Mouse (Mus musculus) intestine, embryonic 16.5 days (tissue): ENCODE data around the gene Gpr183. TPM values are rescaled to one million over a fixed set of nuclear protein-coding genes. Genes with fewer than 3 reads are reported as not detected.

Source experiments
- ATAC-seq: fragments of 200-750 bp; cut with Nextera tagmentation; 2 replicates; pipeline ENCODE4 v1.8.0; 2017; ENCODE audit warnings: moderate TSS enrichment, moderate library complexity
- H3K27ac ChIP-seq: fragments of 300-500 bp; sonication (generic); 2 replicates; pipeline ENCODE4 v1.5.1; 2014; ENCODE audit warnings: mild to moderate bottlenecking, low read length
- H3K27me3 ChIP-seq: fragments of 300-500 bp; sonication (generic); replicated peaks from 2 replicates; pipeline ENCODE4 v1.6.1; 2014; ENCODE audit warnings: low read length, control low read depth, mixed read lengths; ENCODE audit not compliant: control insufficient read depth, insufficient read depth
- H3K36me3 ChIP-seq: fragments of 300-500 bp; sonication (generic); 2 replicates; pipeline ENCODE4 v1.6.1; 2014; ENCODE audit warnings: low read length, control low read depth; ENCODE audit not compliant: control insufficient read depth, insufficient read depth
- H3K4me1 ChIP-seq: fragments of 300-500 bp; sonication (generic); 2 replicates; pipeline ENCODE4 v1.6.1; 2014; ENCODE audit warnings: low read length, control low read depth, mixed read lengths; ENCODE audit not compliant: control insufficient read depth, insufficient read depth
- H3K4me2 ChIP-seq: fragments of 300-500 bp; sonication (generic); 2 replicates; pipeline ENCODE4 v1.6.1; 2014; ENCODE audit warnings: low read depth, low read length, control low read depth
- H3K4me3 ChIP-seq: fragments of 300-500 bp; sonication (generic); 2 replicates; pipeline ENCODE4 v1.5.1; 2014; ENCODE audit warnings: mild to moderate bottlenecking, low read length
- H3K9ac ChIP-seq: fragments of 300-500 bp; sonication (generic); 2 replicates; pipeline ENCODE4 v1.6.1; 2014; ENCODE audit warnings: low read depth, low read length
- H3K9me3 ChIP-seq: fragments of 300-500 bp; sonication (generic); 2 replicates; pipeline ENCODE4 v1.6.1; 2016; ENCODE audit warnings: low read length, control low read depth; ENCODE audit not compliant: control insufficient read depth
- WGBS: fragments of 180-500 bp; shearing (Covaris S2); extraction: QIAGEN DNeasy Blood & Tissue Kit; methylation state at CpG from one replicate; pipeline ENCODE4 v1.1.7; 2014; 5-methylcytosine and 5-hydroxymethylcytosine counted together
- polyA plus RNA-seq: library from polyadenylated mRNA; unstranded; fragments of >200 nt; fragmentation: Nextera tagmentation; extraction: Ambion mirVana; gene quantifications from 2 replicates; pipeline ENCODE4 v1.2.1, GENCODE M21; 2015

Gene Gpr183
- polyA plus RNA-seq, 1 experiment from 2014 or later, result 4.1 TPM

DNA sequence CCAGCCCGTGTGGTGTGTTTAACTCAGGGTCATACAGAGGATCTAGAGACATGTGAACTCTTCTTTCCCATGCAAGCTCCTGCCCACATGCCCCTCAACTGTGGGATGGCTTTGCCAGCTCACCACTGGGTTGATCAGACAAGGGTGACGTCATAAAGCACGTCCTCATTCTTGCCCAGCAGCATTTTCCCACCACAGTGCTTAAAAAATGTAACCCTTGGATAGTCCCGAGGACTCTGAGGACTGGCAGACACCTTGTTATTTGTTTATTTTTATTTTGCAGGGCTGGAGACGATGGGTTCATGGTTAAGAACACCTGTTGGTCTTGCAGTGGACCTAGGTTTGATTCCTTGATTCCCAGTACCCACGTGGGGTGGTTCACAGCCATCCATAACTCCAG, 25.9 kb upstream of the Gpr183 start:
- Histone ChIP-seq H3K4me3 (no peak overlapping the region), H3K4me1 (no peaks in the 10 kb centered on the region), H3K9me3 (no peaks in the 10 kb centered on the region), H3K36me3 (no peaks in the 10 kb centered on the region; the same call in 1 of the 2 replicates), H3K27me3 (no peaks in the 10 kb centered on the region), H3K9ac (no peak overlapping the region), H3K4me2 (no peak overlapping the region), H3K27ac (no peak overlapping the region)
- ATAC-seq, result no peak
- WGBS, result 84% methylated on average over 6 of the region's 6 CpGs

DNA sequence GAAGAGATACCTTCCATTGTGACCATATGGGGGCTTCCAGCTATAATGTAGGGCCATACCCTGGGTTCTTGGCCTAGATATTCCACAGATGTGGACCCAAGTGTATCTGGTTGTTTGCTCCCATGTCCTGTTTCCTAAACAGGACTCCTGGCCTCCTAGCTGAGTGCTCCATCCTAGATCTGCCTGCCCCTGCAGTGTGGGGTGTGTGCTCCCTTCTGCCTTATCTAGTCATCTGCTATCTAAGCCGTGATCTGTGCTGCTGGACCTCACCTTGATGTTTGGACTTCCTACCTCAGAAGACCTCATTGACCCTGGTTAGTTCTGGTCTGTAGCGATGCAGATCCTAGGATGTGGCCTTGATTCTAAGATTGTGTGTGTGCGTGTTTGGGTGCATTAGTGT, 24.9 kb upstream of the Gpr183 start:
- ATAC-seq, result no peak

DNA sequence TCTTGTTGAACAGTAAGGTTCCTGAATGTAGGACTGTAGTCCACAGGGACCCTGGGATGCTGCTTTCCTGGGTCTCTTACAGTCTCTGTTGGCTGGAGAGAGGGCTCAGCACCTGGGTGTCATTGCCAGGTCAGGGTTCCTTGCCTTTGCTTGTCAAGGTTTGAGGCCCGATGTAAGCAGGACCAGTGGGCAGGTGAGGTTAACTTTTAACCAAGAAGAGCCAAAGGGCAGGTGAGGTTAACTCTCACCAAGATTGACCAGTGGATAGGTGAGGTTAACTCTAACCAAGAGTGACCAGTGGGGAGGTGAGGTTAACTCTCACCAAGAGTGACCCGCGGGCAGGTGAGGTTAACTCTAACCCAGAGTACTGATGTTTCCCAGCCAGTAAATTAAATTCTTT, 24.3 kb upstream of the Gpr183 start:
- no peak overlapping the region for H3K27ac ChIP-seq
- H3K9ac ChIP-seq, result no peak overlapping the region
- WGBS, result 86% methylated on average over 3 of the region's 3 CpGs
- H3K9me3 ChIP-seq, result no peaks in the 10 kb centered on the region
- H3K27me3 ChIP-seq, result no peaks in the 10 kb centered on the region
- no peak overlapping the region for H3K4me3 ChIP-seq
- no peak for ATAC-seq
- no peaks in the 10 kb centered on the region; the same call in 1 of the 2 replicates for H3K36me3 ChIP-seq
- no peaks in the 10 kb centered on the region for H3K4me1 ChIP-seq
- no peak overlapping the region for H3K4me2 ChIP-seq

More for the DNA sequence above, 24.9 kb upstream of the Gpr183 start:
- Histone ChIP-seq H3K4me2 (no peak overlapping the region), H3K27ac (no peak overlapping the region), H3K9me3 (no peaks in the 10 kb centered on the region), H3K4me3 (no peak overlapping the region), H3K36me3 (no peaks in the 10 kb centered on the region; the same call in 1 of the 2 replicates), H3K27me3 (no peaks in the 10 kb centered on the region), H3K9ac (no peak overlapping the region), H3K4me1 (no peaks in the 10 kb centered on the region)
- 93% methylated on average over 3 of the region's 3 CpGs for WGBS

DNA sequence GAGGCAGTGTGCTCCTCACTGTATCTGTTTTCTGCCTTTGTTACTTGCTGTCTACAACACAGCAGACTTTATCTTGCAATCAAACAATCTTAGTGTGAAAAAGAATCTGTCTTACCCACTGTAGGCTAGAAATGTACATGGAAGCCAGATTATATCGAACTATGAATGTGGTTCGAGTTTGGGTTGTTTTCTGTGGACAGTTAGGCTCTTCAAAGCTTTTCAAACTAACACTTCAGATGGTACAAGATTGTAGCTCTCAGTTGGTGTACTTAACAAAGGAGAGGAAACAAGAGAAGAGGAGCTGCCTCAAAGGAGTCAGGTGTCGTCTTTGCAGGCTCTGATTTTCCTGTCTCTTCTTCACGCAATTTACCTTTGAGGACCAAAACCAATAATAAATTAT, 22.7 kb upstream of the Gpr183 start:
- Histone ChIP-seq H3K27ac (no peak overlapping the region), H3K36me3 (no peaks in the 10 kb centered on the region), H3K4me1 (0 out of 2 replicates have a peak, but pooled peaks cover 2% of the 10 kb centered on the region), H3K9ac (no peak overlapping the region), H3K9me3 (no peaks in the 10 kb centered on the region), H3K4me2 (no peak overlapping the region), H3K27me3 (no peaks in the 10 kb centered on the region), H3K4me3 (no peak overlapping the region)
- WGBS, result 86% methylated on average over 4 of the region's 4 CpGs
- no peak for ATAC-seq

DNA sequence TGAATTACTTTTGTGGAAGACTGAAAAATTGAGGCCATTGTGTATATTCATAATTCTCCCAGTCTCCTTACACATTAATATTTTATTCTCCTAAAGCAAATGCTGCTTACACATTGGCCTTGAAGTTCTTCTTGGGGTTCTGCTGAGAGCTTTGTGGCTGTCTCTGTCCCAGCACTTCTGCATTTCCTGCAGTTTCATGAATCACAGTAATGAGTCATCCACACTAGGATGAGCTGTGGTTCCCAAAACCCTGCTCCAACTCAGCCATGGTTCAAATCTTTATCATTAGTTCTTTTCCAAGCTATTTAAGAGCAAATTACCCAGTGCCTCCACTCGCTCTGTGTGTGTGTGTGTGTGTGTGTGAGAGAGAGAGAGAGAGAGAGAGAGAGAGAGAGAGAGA, 22.3 kb upstream of the Gpr183 start:
- Histone ChIP-seq H3K27me3 (no peaks in the 10 kb centered on the region), H3K9me3 (no peaks in the 10 kb centered on the region), H3K9ac (no peak overlapping the region), H3K36me3 (no peaks in the 10 kb centered on the region), H3K4me3 (no peak overlapping the region), H3K4me2 (no peak overlapping the region), H3K27ac (no peak overlapping the region), H3K4me1 (0 out of 2 replicates have a peak, but pooled peaks cover 4% of the 10 kb centered on the region)
- WGBS, result 82% methylated on average over 1 of the region's 1 CpGs
- ATAC-seq, result no peak

DNA sequence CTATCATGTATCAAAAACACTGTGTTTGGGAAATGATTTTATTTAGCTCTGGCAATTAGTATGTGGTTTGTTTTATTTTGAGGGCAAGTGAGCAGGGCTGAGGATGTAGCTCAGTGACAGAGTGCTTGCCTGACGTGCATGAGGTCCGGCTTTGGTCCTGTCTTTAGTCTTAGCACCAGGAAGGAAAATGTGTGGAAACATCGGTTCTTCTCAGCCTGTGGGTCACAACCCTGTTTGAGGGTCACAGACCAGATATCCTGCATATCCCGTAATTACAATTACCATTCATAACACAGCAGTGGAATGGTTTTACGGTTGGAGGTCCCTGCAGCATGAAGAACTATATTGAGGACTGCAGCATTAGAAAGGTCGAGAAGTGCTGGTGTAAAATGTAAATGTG, 21.0 kb upstream of the Gpr183 start:
- Histone ChIP-seq H3K36me3 (no peaks in the 10 kb centered on the region), H3K27ac (no peak overlapping the region), H3K4me1 (0 out of 2 replicates have a peak, but pooled peaks cover 4% of the 10 kb centered on the region), H3K4me2 (no peak overlapping the region), H3K9me3 (no peaks in the 10 kb centered on the region), H3K27me3 (no peaks in the 10 kb centered on the region), H3K4me3 (no peak overlapping the region), H3K9ac (no peak overlapping the region)
- WGBS, result 82% methylated on average over 6 of the region's 6 CpGs
- ATAC-seq, result no peak

DNA sequence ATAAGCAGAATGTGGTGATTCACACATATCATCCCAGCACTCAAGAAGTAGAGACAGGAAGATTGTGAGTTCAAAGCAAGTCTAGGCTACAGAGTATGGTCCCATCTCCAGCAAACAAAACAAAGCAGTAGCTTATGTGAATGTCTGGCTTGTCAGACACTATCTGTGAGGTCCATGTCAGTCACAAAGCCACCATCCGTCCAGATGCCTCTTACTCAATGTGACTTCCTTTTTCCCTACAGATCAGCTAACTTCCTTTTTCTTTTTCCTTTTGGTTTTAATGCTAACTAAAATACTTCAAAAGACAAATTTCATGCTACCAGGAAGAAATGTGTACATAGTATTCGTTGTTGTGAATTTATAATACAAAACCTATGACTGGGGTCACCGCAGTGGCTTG, 20.5 kb upstream of the Gpr183 start:
- no peak for ATAC-seq

DNA sequence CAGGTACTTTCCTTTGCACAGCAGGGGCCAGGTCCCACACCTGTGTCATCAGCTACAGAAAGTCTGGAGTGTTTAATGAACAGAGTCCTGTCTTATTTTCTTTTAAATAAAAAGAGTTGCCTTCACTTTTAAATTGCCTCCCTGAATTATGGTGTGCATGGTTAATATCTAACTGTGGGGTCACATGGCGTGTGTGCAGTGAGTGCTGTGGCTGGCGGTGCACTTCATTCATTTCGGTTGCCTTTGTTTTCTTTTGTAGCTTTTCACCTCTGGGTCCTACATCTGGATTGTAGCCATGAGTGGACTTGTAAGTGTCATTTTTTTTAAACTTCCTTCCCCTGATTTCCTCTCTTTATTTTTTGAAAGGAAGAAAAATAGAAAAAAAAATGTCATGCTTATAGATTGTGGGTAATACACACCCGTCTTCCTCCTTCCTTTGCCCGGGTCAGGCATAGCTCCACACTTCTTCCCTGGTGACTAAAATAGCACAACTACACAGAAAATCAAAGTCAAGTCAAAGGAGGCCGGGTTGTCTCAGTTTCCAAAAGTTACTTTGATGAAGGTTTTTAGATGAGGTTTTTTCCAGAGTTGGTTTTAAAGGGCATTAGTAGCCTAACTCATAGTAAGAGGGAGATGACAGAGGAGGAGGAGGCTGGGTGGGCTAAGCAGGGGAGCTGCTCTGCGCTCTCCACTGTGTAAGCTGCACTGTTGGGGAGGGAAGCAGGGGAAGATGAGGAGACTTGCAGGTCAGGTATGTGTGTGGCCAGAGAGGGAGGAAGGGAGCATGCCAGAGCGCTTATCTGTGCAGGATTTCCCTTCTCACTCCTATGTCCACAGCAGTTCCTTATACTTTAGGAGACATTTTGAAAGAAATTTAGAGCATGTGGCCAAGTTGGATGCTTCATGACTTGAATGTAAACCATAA, 18.3 kb upstream of the Gpr183 start:
- 0 out of 2 replicates have a peak overlapping the region, but pooled peaks have one; percentile 17 for H3K4me2 ChIP-seq
- peak overlapping the region; percentile 63; the same call in 1 of the 2 replicates for H3K27ac ChIP-seq
- H3K9me3 ChIP-seq, result no peaks in the 10 kb centered on the region
- H3K4me1 ChIP-seq, result 0 out of 2 replicates have a peak, but pooled peaks cover 4% of the 10 kb centered on the region
- no peak overlapping the region for H3K9ac ChIP-seq
- 50% methylated on average over 8 of the region's 8 CpGs for WGBS
- ATAC-seq, result peak; percentile 83
- no peak overlapping the region for H3K4me3 ChIP-seq
- no peaks in the 10 kb centered on the region for H3K36me3 ChIP-seq
- no peaks in the 10 kb centered on the region for H3K27me3 ChIP-seq

More for the DNA sequence above, 20.5 kb upstream of the Gpr183 start:
- 0 out of 2 replicates have a peak, but pooled peaks cover 4% of the 10 kb centered on the region for H3K4me1 ChIP-seq
- no peaks in the 10 kb centered on the region for H3K9me3 ChIP-seq
- no peaks in the 10 kb centered on the region for H3K36me3 ChIP-seq
- 74% methylated on average over 3 of the region's 3 CpGs for whole genome bisulfite sequencing
- H3K4me3 ChIP-seq, result no peak overlapping the region
- no peak overlapping the region for H3K27ac ChIP-seq
- no peak overlapping the region for H3K4me2 ChIP-seq
- no peak overlapping the region for H3K9ac ChIP-seq
- no peaks in the 10 kb centered on the region for H3K27me3 ChIP-seq

DNA sequence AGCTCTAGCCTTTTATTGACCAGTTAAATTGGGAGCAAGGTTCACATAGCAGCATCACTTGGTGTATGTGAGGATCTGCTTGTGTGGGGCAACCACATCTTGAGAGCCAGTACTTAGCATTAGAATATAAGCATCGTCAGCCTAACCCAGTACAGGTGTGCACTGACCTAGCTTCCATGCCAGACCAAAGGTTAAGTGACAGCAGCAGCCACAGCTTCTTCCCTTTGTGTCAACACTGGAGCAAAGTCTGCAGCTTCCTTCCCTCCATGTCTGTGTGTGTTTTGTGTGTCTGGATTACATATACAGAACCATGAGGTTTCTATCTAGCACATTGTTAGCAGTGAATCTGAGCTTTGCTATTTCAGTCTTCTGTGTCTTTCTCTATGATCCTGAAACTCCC, 16.5 kb upstream of the Gpr183 start:
- no peak overlapping the region for H3K4me3 ChIP-seq
- H3K4me1 ChIP-seq, result 0 out of 2 replicates have a peak, but pooled peaks cover 4% of the 10 kb centered on the region
- WGBS, result 59% methylated on average over 1 of the region's 1 CpGs
- no peaks in the 10 kb centered on the region for H3K36me3 ChIP-seq
- H3K4me2 ChIP-seq, result no peak overlapping the region
- H3K27ac ChIP-seq, result no peak overlapping the region
- no peaks in the 10 kb centered on the region for H3K9me3 ChIP-seq
- no peak overlapping the region for H3K9ac ChIP-seq
- H3K27me3 ChIP-seq, result no peaks in the 10 kb centered on the region
- 0 out of 2 replicates have a peak, but pooled peaks have one; percentile 21 for ATAC-seq
